Mouse (Mus musculus) CH12.LX (cell line): Measurements from ENCODE around the gene Mrpl23. TPM values are rescaled to one million over a fixed set of nuclear protein-coding genes. Genes with fewer than 3 reads are reported as not detected.

Source experiments
- DNase-seq: peaks from one replicate; pipeline ENCODE4 v3.0.0-alpha.2; 2013; ENCODE audit errors: extremely low read depth
- H3K27ac ChIP-seq: 2 replicates; pipeline ENCODE4 v1.5.1; 2012; ENCODE audit warnings: low read depth, mild to moderate bottlenecking, control low read depth, moderate library complexity; ENCODE audit not compliant: insufficient read depth
- H3K27me3 ChIP-seq: replicated peaks from 2 replicates; pipeline ENCODE3; 2012; ENCODE audit warnings: inconsistent platforms
- H3K36me3 ChIP-seq, 2 experiments: replicated peaks in 1 of 2; 2 replicates each; pipeline versions ENCODE3 to v1.6.1; 2012; ENCODE audit warnings: inconsistent platforms in 1 of 2, low read length in 1 of 2, mild to moderate bottlenecking in 1 of 2, mixed read lengths in 1 of 2, moderate library complexity in 1 of 2; ENCODE audit not compliant: control insufficient read depth in 1 of 2, insufficient read depth in 1 of 2
- H3K4me1 ChIP-seq, 2 experiments: 2 replicates each; pipeline ENCODE4 v1.6.1; 2012; ENCODE audit warnings: inconsistent platforms in 1 of 2, moderate library complexity in 1 of 2; ENCODE audit not compliant: insufficient read depth in 2 of 2, control insufficient read depth in 1 of 2
- H3K4me2 ChIP-seq: 2 replicates; pipeline ENCODE4 v1.6.1; 2012; ENCODE audit warnings: low read depth, mild to moderate bottlenecking, control low read depth; ENCODE audit not compliant: poor library complexity, insufficient read depth, severe bottlenecking
- H3K4me3 ChIP-seq, 3 experiments: fragments of 150-350 bp in 1 of 3; sonication (generic) in 1 of 3; replicated peaks in 1 of 3; 2 replicates each; pipeline versions ENCODE3 to v1.5.1; 2011 to 2012; ENCODE audit warnings: low read depth in 2 of 3, low read length in 2 of 3, mild to moderate bottlenecking in 2 of 3, moderate library complexity in 2 of 3, control low read depth in 1 of 3, improper control_type of control experiment in 1 of 3, inconsistent platforms in 1 of 3, mixed read lengths in 1 of 3; ENCODE audit not compliant: poor library complexity in 1 of 3
- H3K79me2 ChIP-seq: replicated peaks from 2 replicates; pipeline ENCODE4 v1.6.1; 2012; ENCODE audit warnings: mild to moderate bottlenecking, moderate library complexity; ENCODE audit not compliant: control insufficient read depth, poor library complexity, insufficient read depth, severe bottlenecking; ENCODE audit errors: extremely low read depth
- H3K9ac ChIP-seq: 2 replicates; pipeline ENCODE4 v1.6.1; 2012; ENCODE audit warnings: low read depth, mild to moderate bottlenecking, control low read depth, moderate library complexity; ENCODE audit not compliant: insufficient read depth
- H3K9me3 ChIP-seq: replicated peaks from 2 replicates; pipeline ENCODE3; 2012; ENCODE audit warnings: low read length, inconsistent platforms, mixed read lengths
- BHLHE40 ChIP-seq: IDR thresholded peaks from 2 replicates; pipeline ENCODE4 v1.6.1; 2011; ENCODE audit warnings: mild to moderate bottlenecking, low read depth, low read length, improper control_type of control experiment
- CHD2 ChIP-seq: IDR thresholded peaks from 2 replicates; pipeline ENCODE4 v1.6.1; 2011; ENCODE audit warnings: low read length, improper control_type of control experiment
- CTCF ChIP-seq, 2 experiments: IDR thresholded peaks in 1 of 2; conservative IDR thresholded peaks in 1 of 2; 2 replicates each; pipeline ENCODE4 v1.5.1; 2011 to 2012; ENCODE audit warnings: low read depth in 2 of 2, low read length in 2 of 2, improper control_type of control experiment in 1 of 2, inconsistent platforms in 1 of 2, mild to moderate bottlenecking in 1 of 2, moderate library complexity in 1 of 2
- E2F4 ChIP-seq: IDR thresholded peaks from 2 replicates; pipeline ENCODE4 v1.6.1; 2011; ENCODE audit warnings: low read depth, low read length, improper control_type of control experiment; ENCODE audit not compliant: insufficient replicate concordance
- ELF1 ChIP-seq: IDR thresholded peaks from 2 replicates; pipeline ENCODE4 v1.6.1; 2014; ENCODE audit warnings: low read depth, mild to moderate bottlenecking, inconsistent platforms, low read length, improper control_type of control experiment
- EP300 ChIP-seq: IDR thresholded peaks from 2 replicates; pipeline ENCODE4 v1.6.1; 2011; ENCODE audit warnings: low read length, improper control_type of control experiment
- ETS1 ChIP-seq: conservative IDR thresholded peaks from 2 replicates; pipeline ENCODE4 v1.6.1; 2012; ENCODE audit warnings: low read depth, mild to moderate bottlenecking, inconsistent platforms, low read length, improper control_type of control experiment, moderate library complexity
- GABPA ChIP-seq: IDR thresholded peaks from 2 replicates; pipeline ENCODE4 v1.6.1; 2012; ENCODE audit warnings: low read depth, low read length, improper control_type of control experiment, inconsistent platforms; ENCODE audit not compliant: insufficient replicate concordance
- HCFC1 ChIP-seq: IDR thresholded peaks from 2 replicates; pipeline ENCODE4 v1.6.1; 2012; ENCODE audit warnings: low read depth, mild to moderate bottlenecking, inconsistent platforms, low read length, improper control_type of control experiment
- JUND ChIP-seq: conservative IDR thresholded peaks from 2 replicates; pipeline ENCODE4 v1.6.1; 2011; ENCODE audit warnings: low read depth, low read length, improper control_type of control experiment
- KAT2A ChIP-seq: IDR thresholded peaks from 2 replicates; pipeline ENCODE4 v1.6.1; 2012; ENCODE audit warnings: low read length, improper control_type of control experiment, inconsistent platforms; ENCODE audit not compliant: insufficient replicate concordance
- MAFK ChIP-seq: IDR thresholded peaks from 2 replicates; pipeline ENCODE4 v1.6.1; 2011; ENCODE audit warnings: low read length, improper control_type of control experiment; ENCODE audit not compliant: insufficient replicate concordance
- MAX ChIP-seq: IDR thresholded peaks from 2 replicates; pipeline ENCODE4 v1.6.1; 2011; ENCODE audit warnings: low read length, improper control_type of control experiment
- MAZ ChIP-seq: IDR thresholded peaks from 2 replicates; pipeline ENCODE4 v1.6.1; 2012; ENCODE audit warnings: low read depth, mild to moderate bottlenecking, inconsistent platforms, low read length, improper control_type of control experiment, moderate library complexity
- MXI1 ChIP-seq: IDR thresholded peaks from 2 replicates; pipeline ENCODE4 v1.6.1; 2011; ENCODE audit warnings: mild to moderate bottlenecking, low read depth, low read length, improper control_type of control experiment
- MYC ChIP-seq: IDR thresholded peaks from 2 replicates; pipeline ENCODE4 v1.6.1; 2011; ENCODE audit warnings: low read depth, mild to moderate bottlenecking, improper control_type of control experiment, low read length
- NELFE ChIP-seq: IDR thresholded peaks from 2 replicates; pipeline ENCODE4 v1.6.1; 2011; ENCODE audit warnings: low read depth, low read length, improper control_type of control experiment
- POLR2A ChIP-seq: IDR thresholded peaks from 2 replicates; pipeline ENCODE4 v1.6.1; 2011; ENCODE audit warnings: low read depth, mild to moderate bottlenecking, improper control_type of control experiment, low read length
- POLR2AphosphoS2 ChIP-seq: IDR thresholded peaks from 2 replicates; pipeline ENCODE4 v1.6.1; 2011; ENCODE audit warnings: low read depth, low read length, improper control_type of control experiment
- RAD21 ChIP-seq: IDR thresholded peaks from 2 replicates; pipeline ENCODE4 v1.6.1; 2011; ENCODE audit warnings: low read depth, mild to moderate bottlenecking, low read length, improper control_type of control experiment, moderate library complexity
- SMC3 ChIP-seq: IDR thresholded peaks from 2 replicates; pipeline ENCODE4 v1.6.1; 2011; ENCODE audit warnings: low read depth, low read length, improper control_type of control experiment
- TBP ChIP-seq: conservative IDR thresholded peaks from 2 replicates; pipeline ENCODE4 v1.6.1; 2011; ENCODE audit warnings: low read depth, low read length, improper control_type of control experiment
- TCF12 ChIP-seq: IDR thresholded peaks from 2 replicates; pipeline ENCODE4 v1.6.1; 2014; ENCODE audit warnings: low read depth, mild to moderate bottlenecking, inconsistent platforms, low read length, improper control_type of control experiment
- UBTF ChIP-seq: IDR thresholded peaks from 2 replicates; pipeline ENCODE4 v1.6.1; 2012; ENCODE audit warnings: low read depth, mild to moderate bottlenecking, inconsistent platforms, low read length, improper control_type of control experiment, moderate library complexity
- USF1 ChIP-seq: IDR thresholded peaks from 2 replicates; pipeline ENCODE4 v1.6.1; 2014; ENCODE audit warnings: low read depth, mild to moderate bottlenecking, inconsistent platforms, low read length, improper control_type of control experiment
- USF2 ChIP-seq: conservative IDR thresholded peaks from 2 replicates; pipeline ENCODE4 v1.6.1; 2011; ENCODE audit warnings: low read depth, low read length, improper control_type of control experiment
- ZKSCAN1 ChIP-seq: IDR thresholded peaks from 2 replicates; pipeline ENCODE4 v1.6.1; 2012; ENCODE audit warnings: low read depth, inconsistent platforms, low read length, improper control_type of control experiment, borderline replicate concordance
- ZMIZ1 ChIP-seq: IDR thresholded peaks from 2 replicates; pipeline ENCODE4 v1.6.1; 2012; ENCODE audit warnings: low read depth, mild to moderate bottlenecking, inconsistent platforms, low read length, improper control_type of control experiment
- dilution Hi-C: fragments of 300-500 bp; cut with MboI; formaldehyde crosslinking; loops from 2 replicates; pipeline ENCODE4 v1.14.3; 2020; ENCODE audit warnings: low sequenced_read_pairs; ENCODE audit not compliant: extremely low pct_unique_long_range_greater_than_20kb, extremely low pct_ligation_motif_present
- in situ Hi-C: fragments of 300-500 bp; cut with MboI; formaldehyde crosslinking; loops from 3 replicates; pipeline ENCODE4 v1.14.3; 2019; ENCODE audit warnings: low sequenced_read_pairs, low pct_ligation_motif_present, low pct_unique_long_range_greater_than_20kb, mixed read lengths
- polyA plus RNA-seq: library from polyadenylated mRNA; unstranded; fragments of >175 nt; gene quantifications from 2 replicates; pipeline ENCODE4 v1.2.1, GENCODE M21; 2012; ENCODE audit warnings: low read depth; ENCODE audit not compliant: insufficient read length
- total RNA-seq, 2 experiments: library from RNA; depleted of rRNA; stranded (reverse); fragments of 300-350 nt in 1 of 2; fragments of >200 nt in 1 of 2; gene quantifications; 2 replicates each; pipeline ENCODE4 v1.2.3; 2012 to 2014

Mrpl23 gene
- total and polyA plus RNA-seq, 3 experiments = 8.3 to 71.2 (median 70.8) TPM

DNA sequence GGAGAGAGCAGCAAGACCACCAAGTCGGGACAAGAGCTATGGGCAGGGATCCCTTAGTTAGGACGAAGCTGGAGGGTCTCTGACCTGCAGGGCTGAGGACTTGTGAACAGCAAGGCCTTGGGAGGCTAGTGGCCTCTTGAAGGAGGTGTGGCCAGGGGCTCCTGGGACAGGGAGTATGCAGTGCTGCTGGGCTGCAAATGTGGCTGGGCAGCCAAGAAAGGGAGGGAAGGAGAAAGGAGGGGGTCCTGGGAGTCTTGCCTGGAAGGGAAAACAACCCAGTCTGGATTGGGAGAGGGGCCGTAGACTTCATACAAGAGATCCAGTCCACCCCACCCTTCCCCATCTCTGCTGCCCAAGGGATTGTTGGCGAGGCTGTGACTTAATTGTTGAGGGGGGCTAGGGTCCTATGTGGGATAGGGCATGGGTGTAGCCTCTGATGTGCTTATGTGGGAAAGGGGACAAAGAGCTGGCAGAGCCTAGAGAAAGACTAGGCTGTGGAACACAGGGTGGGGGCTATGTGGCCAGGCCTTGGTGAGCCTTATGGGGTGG lies 439 bp upstream of the Mrpl23 start:
- DNase-seq = no peak
- TF ChIP-seq MAX = no peak
- TF ChIP-seq EP300 = no peak
- TF ChIP-seq E2F4 = no peak
- TF ChIP-seq GABPA = no peak
- no peak for TF ChIP-seq SMC3
- TF ChIP-seq MYC = no peak
- Histone ChIP-seq H3K9ac (no peak overlapping the region), H3K4me1 (peaks cover 9 to 22% of the 10 kb centered on the region in 2 experiments), H3K79me2 (peaks cover 4% of the 10 kb centered on the region), H3K9me3 (no peaks in the 10 kb centered on the region), H3K27me3 (peaks cover 46% of the 10 kb centered on the region), H3K4me2 (no peak overlapping the region), H3K36me3 (peaks cover 7 to 16% of the 10 kb centered on the region in 2 experiments), H3K4me3 (no peak overlapping the region), H3K27ac (no peak overlapping the region)
- dilution Hi-C loops (no loop called here), in situ Hi-C loops (no loop called here)

- H3K36me3 ChIP-seq = peaks cover 12 to 26% of the 10 kb centered on the region in 2 experiments
- H3K4me3 ChIP-seq = peak overlapping the region; percentile 91 to 96 (median 92)
- peaks cover 4% of the 10 kb centered on the region for H3K79me2 ChIP-seq
- dilution Hi-C loops (no loop called here), in situ Hi-C loops (no loop called here)
- peak overlapping the region; percentile 74 for H3K9ac ChIP-seq
- no peaks in the 10 kb centered on the region for H3K9me3 ChIP-seq
- TF ChIP-seq TBP = 0 out of 2 replicates have a peak, but pooled peaks have one; percentile 43
- peak; percentile 83 for TF ChIP-seq HCFC1
- TF ChIP-seq MXI1 = peak; percentile 98
- TF ChIP-seq UBTF = no peak
- TF ChIP-seq TCF12 = peak; percentile 85
- peak; percentile 9 for TF ChIP-seq SMC3
- peak; percentile 42; the same call in 1 of the 2 replicates for TF ChIP-seq ETS1
- peak; percentile 50; the same call in 1 of the 2 replicates for TF ChIP-seq ZMIZ1
- TF ChIP-seq RAD21 = no peak
- TF ChIP-seq MAFK = no peak
- TF ChIP-seq GABPA = peak; percentile 64
- TF ChIP-seq USF2 = peak; percentile 82
- peak; percentile 86 for TF ChIP-seq MAZ
- TF ChIP-seq BHLHE40 = peak; percentile 92
- TF ChIP-seq CTCF (conservative IDR thresholded peaks at IDR 0.05 in 1 of 2, IDR thresholded peaks at IDR 0.05 in 1 of 2; ENCODE audit: low read depth in 2 of 2, low read length in 2 of 2) = peak in 1 of 2 experiments; percentile 71; a peak in 2 of 4 replicates
- TF ChIP-seq POLR2A = peak; percentile 67; the same call in 1 of the 2 replicates
- TF ChIP-seq MYC = peak; percentile 99
- peak; percentile 85 for TF ChIP-seq USF1
- peak; percentile 52 for TF ChIP-seq CHD2
- TF ChIP-seq MAX = peak; percentile 100
- no peak for TF ChIP-seq POLR2AphosphoS2
- no peak for TF ChIP-seq ZKSCAN1
- TF ChIP-seq JUND = no peak
- no peak for TF ChIP-seq KAT2A
- 0 out of 2 replicates have a peak, but pooled peaks have one; percentile 60 for TF ChIP-seq ELF1
- peak; percentile 61 for TF ChIP-seq NELFE
- H3K4me1 ChIP-seq = peaks cover 9 to 25% of the 10 kb centered on the region in 2 experiments
- peaks cover 36% of the 10 kb centered on the region for H3K27me3 ChIP-seq
- H3K4me2 ChIP-seq = peak overlapping the region; percentile 75
- DNase-seq = peak; percentile 81
- peak overlapping the region; percentile 27 for H3K27ac ChIP-seq
Observed at GRCm38 (mm10) chr7:142533059-142533855, 771 bp downstream of the Mrpl23 start.
